Mouse (Mus musculus) sigmoid colon, adult 10 weeks (tissue): ENCODE data around the gene Csnk2a1. TPM values are rescaled to one million over a fixed set of nuclear protein-coding genes. Genes with fewer than 3 reads are reported as not detected.

Source experiments
- polyA plus RNA-seq: library from polyadenylated mRNA; stranded (reverse); fragments of 350-450 nt; fragmentation: Illumina TruSeq; extraction: RNeasy Lipid Tissue Mini Kit (QIAGEN cat#74804); gene quantifications from one replicate; pipeline ENCODE4 v1.2.3, GENCODE M21; 2014; ENCODE audit warnings: low read depth, low replicate concordance

The Csnk2a1 gene
- polyA plus RNA-seq = 252 TPM

GRCm38 (mm10) chr2:152226248-152227050 lies at the start of gene Csnk2a1:
TSS of gene Csnk2a1 (plus strand) at chr2:152226839.

DNA sequence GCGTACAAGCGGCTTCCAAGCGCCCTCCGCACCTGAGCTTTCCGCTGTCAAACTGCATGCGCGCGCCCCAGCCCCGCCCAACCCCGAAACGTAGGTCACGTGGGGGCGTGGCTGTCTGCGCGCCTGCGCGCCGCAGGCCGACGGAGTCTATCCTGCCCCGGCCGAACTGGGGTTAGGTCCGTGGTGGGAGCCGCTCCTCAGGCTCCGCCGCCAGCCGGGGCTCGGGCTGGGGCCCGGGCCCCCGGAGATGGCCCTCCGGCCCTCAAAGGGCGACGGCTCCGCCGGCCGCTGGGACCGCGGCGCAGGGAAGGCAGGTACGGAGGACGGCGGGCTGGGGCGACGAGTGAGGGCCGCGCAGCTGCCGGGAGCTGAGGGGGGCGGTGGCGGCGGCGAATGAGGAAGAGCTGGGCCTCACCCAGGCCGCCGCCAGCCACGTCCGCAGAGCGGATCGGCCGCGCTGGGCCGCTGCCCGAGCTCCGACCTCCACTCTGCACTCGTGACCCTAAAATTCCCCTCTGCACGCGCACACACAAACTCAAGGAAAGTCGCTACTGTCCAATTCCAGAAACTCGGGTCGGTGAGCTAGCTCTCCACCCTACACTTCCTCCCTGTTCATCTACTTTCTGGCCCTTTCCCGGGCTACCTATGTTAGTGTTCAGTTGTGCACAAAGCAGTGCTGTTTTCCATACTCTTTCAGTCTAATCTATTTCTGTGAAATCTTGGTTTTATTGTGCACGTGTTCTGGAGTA lies 67.3 kb downstream of the Csnk2a1 start, which contains the start of gene Tbc1d20:
Gene Tbc1d20, plus strand, starts transcription at position 102 of the 749 bp plus-strand sequence.

Other genes starting within 250 kb of the Csnk2a1 start
- 0.47 TPM for gene Fam110a, start 246.6 kb upstream of the Csnk2a1 start, polyA plus RNA-seq
- gene Slc52a3, start 230.3 kb upstream of the Csnk2a1 start, polyA plus RNA-seq = 8.7 TPM
- not detected for gene Scrt2, start 145.3 kb upstream of the Csnk2a1 start, polyA plus RNA-seq
- gene Srxn1, start 121.3 kb upstream of the Csnk2a1 start, polyA plus RNA-seq = 42.8 TPM
- not detected for gene Tcf15, start 83.3 kb upstream of the Csnk2a1 start, polyA plus RNA-seq
- 38.1 TPM for gene Tbc1d20, start 67.0 kb downstream of the Csnk2a1 start, polyA plus RNA-seq
- gene Rbck1, start 105.8 kb downstream of the Csnk2a1 start, polyA plus RNA-seq = 1.8 TPM
- not detected for gene Trib3, start 117.2 kb downstream of the Csnk2a1 start, polyA plus RNA-seq
- gene Nrsn2, start 149.8 kb downstream of the Csnk2a1 start, polyA plus RNA-seq = 0.32 TPM
- 0.13 TPM for gene Sox12, start 171.2 kb downstream of the Csnk2a1 start, polyA plus RNA-seq
- 1.5 TPM for gene Zcchc3, start 188.2 kb downstream of the Csnk2a1 start, polyA plus RNA-seq
- not detected for gene 6820408C15Rik, start 188.7 kb downstream of the Csnk2a1 start, polyA plus RNA-seq
- not detected for gene Defb23, start 237.8 kb downstream of the Csnk2a1 start, polyA plus RNA-seq